Mouse (Mus musculus): Measurements from ENCODE around the gene Dnase1l3.

DNA sequence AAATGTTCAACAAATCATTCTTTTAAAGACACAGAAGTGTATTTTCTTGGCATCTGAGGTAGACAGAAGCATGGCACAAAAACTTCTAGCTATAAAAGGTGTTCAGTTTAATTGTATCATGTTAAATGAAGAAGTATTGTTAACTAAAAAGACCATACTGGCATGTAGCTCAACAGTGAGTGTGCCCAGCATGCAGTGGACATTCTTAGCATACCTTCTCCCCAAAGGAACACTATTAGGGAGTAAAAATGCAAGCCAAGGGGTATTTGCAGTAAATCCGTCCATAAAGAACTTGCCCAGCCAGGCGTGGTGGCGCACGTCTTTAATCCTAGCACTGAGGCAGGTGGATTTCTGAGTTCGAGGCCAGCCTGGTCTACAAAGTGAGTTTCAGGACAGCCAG is 42.0 kb upstream of the Dnase1l3 start:
- no peak for TF ChIP-seq POLR2A (IDR thresholded peaks at IDR 0.05; ENCODE audit: low read depth, low read length)
- TF ChIP-seq CTCF (IDR thresholded peaks at IDR 0.05; ENCODE audit: extremely low read depth, insufficient read length, insufficient replicate concordance, low read depth, low read length): no peak

All from small intestine, adult 2 months (tissue).